Mouse (Mus musculus): ENCODE measurements around the gene Gm49661. TPM values are rescaled to one million over a fixed set of nuclear protein-coding genes. Genes with fewer than 3 reads are reported as not detected.

The Gm49661 gene
- polyA plus RNA-seq, 1 experiment: not detected

DNA sequence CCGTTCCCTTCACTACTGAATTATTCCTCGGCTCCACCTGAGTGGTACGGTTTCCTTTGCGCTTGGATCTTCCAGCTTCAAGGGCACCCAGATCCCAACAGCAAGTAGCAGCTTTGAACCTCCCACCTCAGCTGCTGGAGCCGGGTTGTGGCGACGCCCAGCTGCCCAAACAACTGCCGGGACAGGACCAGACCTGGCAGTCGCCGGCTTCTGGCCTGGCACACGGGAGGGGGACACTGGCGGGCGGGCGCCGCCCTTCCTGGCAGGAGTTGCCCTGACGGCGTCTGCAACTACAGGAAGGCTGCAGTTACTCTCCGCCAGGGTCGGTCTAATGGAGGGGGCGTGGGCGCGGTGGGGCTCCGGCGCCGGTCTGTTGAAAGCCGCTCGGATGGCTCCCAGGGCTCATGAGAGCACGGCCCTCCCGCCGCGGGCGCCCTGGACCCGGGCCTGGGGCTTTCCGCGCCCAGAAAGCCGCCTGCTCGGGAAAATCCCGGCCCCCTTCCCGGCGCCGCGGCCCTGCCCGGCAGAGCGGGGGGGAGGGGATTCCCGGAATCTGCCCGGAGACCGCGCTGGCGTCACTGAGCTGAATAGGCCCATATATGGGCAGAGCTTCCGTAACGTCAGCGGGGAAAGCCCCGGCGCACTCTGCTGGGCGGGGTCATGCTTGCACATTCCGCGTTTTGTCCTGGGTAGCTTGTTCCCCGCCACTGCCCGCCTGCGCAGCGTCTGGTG, 7.0 kb upstream of the Gm49661 start:
- peak overlapping the region; percentile 98 for H3K27ac ChIP-seq (ENCODE audit: control insufficient read depth, insufficient read depth, low read depth, low read length, poor library complexity)
- whole genome bisulfite sequencing: under 1% methylated on average over 61 of the region's 61 CpGs

DNA sequence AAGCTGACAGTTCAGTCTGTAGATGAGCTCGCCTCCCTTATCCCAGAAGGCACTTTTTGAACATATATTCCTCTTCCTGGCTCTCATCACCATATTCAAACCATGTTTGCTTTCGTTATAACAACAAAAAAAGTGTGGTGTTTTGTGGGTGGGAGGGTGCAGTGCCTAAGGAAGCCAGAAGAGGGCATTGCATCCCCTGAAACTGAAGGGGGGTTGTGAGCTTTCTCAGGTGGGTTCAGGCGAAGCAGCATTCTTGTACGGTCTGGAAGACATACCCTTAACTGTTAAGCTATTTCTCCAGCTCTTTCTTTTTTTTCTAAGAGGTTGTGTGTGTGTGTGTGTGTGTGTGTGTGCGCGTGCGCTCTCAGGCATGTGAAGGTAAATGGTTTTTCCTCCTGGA, 6.2 kb upstream of the Gm49661 start:
- Histone ChIP-seq H3K27ac (ENCODE audit: control insufficient read depth, insufficient read depth, low read depth, low read length, poor library complexity) (peak overlapping the region; percentile 98), H3K4me3 (replicated peaks; ENCODE audit: control insufficient read depth, low read depth, low read length) (no peak overlapping the region), H3K4me1 (ENCODE audit: control insufficient read depth, insufficient read depth, low read length) (peaks cover 1% of the 10 kb centered on the region; the same call in 1 of the 2 replicates)
- WGBS: 30% methylated on average over 7 of the region's 7 CpGs
- peak; percentile 91 for TF ChIP-seq CTCF (IDR thresholded peaks at IDR 0.05; ENCODE audit: control insufficient read depth, insufficient read depth, low read length)
- TF ChIP-seq POLR2A (IDR thresholded peaks at IDR 0.05; ENCODE audit: borderline replicate concordance, control insufficient read depth, low read depth, low read length): no peak

More for the DNA sequence above, 7.0 kb upstream of the Gm49661 start:
- peaks cover 3% of the 10 kb centered on the region for H3K4me1 ChIP-seq (ENCODE audit: control insufficient read depth, insufficient read depth, low read length)
- TF ChIP-seq POLR2A (IDR thresholded peaks at IDR 0.05; ENCODE audit: borderline replicate concordance, control insufficient read depth, low read depth, low read length) (peak; percentile 79; the same call in 1 of the 2 replicates), CTCF (IDR thresholded peaks at IDR 0.05; ENCODE audit: control insufficient read depth, insufficient read depth, low read length) (no peak)
- peak overlapping the region; percentile 51 for H3K4me3 ChIP-seq (replicated peaks; ENCODE audit: control insufficient read depth, low read depth, low read length)

DNA sequence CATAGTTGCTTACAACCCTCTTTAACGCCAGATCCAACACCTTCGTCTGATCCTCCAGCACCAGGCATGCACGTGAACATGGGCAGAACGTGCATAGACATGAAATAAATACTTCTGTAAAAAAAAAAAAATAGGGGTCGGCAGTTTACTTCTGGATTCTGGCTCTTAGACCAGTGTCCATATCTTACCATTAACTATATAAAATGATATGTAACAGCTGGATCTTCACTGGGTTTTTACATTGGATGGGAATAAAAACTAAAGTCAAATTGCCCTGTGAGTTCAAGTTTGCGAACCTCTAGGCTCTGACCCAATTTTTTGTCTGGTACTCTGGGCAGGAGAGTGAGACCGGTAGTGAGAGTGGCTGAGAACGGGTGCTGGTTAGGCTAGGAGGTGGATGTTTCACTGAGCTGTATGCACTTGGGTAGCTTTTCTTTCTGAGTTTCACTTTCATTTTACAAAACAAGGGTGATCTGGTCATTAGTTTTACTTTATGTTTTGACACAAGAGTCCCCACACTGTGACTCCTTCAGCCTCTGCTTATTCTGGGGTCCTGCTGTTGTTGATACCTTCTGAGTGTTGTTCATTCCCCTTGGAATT, 5.4 kb upstream of the Gm49661 start:
- peaks cover 3% of the 10 kb centered on the region; the same call in 1 of the 2 replicates for H3K4me1 ChIP-seq (ENCODE audit: control insufficient read depth, insufficient read depth, low read length)
- no peak overlapping the region for H3K4me3 ChIP-seq (replicated peaks; ENCODE audit: control insufficient read depth, low read depth, low read length)
- H3K27ac ChIP-seq (ENCODE audit: control insufficient read depth, insufficient read depth, low read depth, low read length, poor library complexity): no peak overlapping the region
- WGBS: 63% methylated on average over 8 of the region's 8 CpGs
- TF ChIP-seq CTCF (IDR thresholded peaks at IDR 0.05; ENCODE audit: control insufficient read depth, insufficient read depth, low read length) (no peak), POLR2A (IDR thresholded peaks at IDR 0.05; ENCODE audit: borderline replicate concordance, control insufficient read depth, low read depth, low read length) (no peak; the same call in 1 of the 2 replicates)

DNA sequence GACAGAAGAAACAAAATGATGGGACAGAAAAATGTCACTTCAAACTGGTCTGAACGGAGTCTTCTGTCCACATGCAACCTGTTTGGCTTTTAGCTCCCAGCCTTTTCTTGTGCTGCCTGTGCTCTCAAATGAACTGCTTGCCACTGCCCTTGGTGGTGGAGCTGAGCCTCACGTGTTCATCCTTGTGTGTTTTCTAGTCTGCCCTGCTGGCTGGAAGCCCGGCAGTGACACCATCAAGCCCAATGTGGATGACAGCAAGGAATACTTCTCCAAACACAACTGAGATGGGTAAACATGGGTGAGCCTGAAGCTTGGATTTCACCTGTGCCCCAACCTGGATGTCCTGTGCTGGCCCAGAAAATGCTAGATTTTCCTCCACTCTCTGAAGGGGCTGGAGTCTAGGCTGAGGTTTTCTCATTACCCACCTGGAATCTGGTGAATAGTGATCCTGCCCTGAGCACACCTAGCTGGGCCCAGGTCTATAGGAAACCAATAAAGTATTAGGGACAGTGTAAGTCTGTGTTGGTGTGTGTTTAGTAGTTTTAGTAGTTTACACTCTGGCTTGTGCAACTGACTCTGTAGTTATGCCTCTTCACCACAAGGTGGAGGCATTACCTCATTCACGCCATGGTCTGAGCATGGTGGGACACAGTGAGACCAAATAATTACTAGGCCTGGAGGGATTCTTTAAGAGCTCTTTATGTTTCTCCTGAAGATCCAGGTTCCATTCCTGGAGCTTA, 4.7 kb upstream of the Gm49661 start:
- no peak overlapping the region for H3K4me3 ChIP-seq (replicated peaks; ENCODE audit: control insufficient read depth, low read depth, low read length)
- H3K27ac ChIP-seq (ENCODE audit: control insufficient read depth, insufficient read depth, low read depth, low read length, poor library complexity): no peak overlapping the region
- TF ChIP-seq POLR2A (IDR thresholded peaks at IDR 0.05; ENCODE audit: borderline replicate concordance, control insufficient read depth, low read depth, low read length) (no peak), CTCF (IDR thresholded peaks at IDR 0.05; ENCODE audit: control insufficient read depth, insufficient read depth, low read length) (peak; percentile 86)
- WGBS: 70% methylated on average over 4 of the region's 4 CpGs
- peaks cover 3% of the 10 kb centered on the region; the same call in 1 of the 2 replicates for H3K4me1 ChIP-seq (ENCODE audit: control insufficient read depth, insufficient read depth, low read length)

DNA sequence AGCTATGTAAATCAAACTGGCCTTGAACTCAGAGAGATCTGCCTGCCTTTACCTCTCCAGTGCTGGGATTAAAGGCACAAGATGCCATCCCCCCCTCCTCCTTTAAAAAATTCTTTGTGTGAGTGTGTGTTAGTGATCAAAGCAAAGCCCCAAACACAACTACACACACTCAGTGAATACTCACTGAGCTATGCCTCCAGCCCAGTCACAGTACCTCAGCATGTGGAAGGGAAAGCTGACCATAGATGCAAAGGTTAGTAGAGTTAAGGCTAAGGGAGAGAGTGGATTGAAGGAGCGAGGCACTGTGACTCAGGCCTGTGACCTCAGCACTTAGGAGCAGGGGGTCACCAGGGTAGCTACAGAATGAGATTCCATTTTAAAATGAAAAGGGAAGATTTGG, 3.8 kb upstream of the Gm49661 start:
- H3K4me3 ChIP-seq (replicated peaks; ENCODE audit: control insufficient read depth, low read depth, low read length): no peak overlapping the region
- TF ChIP-seq CTCF (IDR thresholded peaks at IDR 0.05; ENCODE audit: control insufficient read depth, insufficient read depth, low read length) (no peak), POLR2A (IDR thresholded peaks at IDR 0.05; ENCODE audit: borderline replicate concordance, control insufficient read depth, low read depth, low read length) (no peak)
- 85% methylated on average over 1 of the region's 1 CpGs for WGBS
- peaks cover 7% of the 10 kb centered on the region; the same call in 1 of the 2 replicates for H3K4me1 ChIP-seq (ENCODE audit: control insufficient read depth, insufficient read depth, low read length)
- no peak overlapping the region for H3K27ac ChIP-seq (ENCODE audit: control insufficient read depth, insufficient read depth, low read depth, low read length, poor library complexity)

DNA sequence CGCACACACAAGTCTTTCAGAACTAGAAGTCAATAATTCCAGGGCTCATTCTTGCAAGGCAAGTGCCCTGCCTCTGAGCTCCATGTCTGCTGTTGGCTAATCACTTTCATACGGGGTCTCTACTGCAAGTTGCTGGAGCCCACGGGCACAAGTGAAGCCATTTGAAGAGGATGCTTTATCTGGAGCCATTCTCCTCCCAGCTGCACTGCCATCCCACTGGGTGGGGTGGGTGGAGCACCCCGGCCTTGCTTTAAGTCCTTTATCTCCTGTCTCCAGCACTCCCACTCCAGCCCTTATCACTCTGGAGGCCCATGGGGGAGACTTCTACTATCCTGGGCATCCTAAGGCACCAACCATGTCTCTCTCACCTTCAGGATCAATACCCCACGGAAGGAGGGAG, 1.7 kb upstream of the Gm49661 start:
- Histone ChIP-seq H3K4me1 (ENCODE audit: control insufficient read depth, insufficient read depth, low read length) (peaks cover 10% of the 10 kb centered on the region; the same call in 1 of the 2 replicates), H3K4me3 (replicated peaks; ENCODE audit: control insufficient read depth, low read depth, low read length) (peak overlapping the region; percentile 80), H3K27ac (ENCODE audit: control insufficient read depth, insufficient read depth, low read depth, low read length, poor library complexity) (peak overlapping the region; percentile 86)
- no peak for TF ChIP-seq CTCF (IDR thresholded peaks at IDR 0.05; ENCODE audit: control insufficient read depth, insufficient read depth, low read length)
- peak; percentile 80 for TF ChIP-seq POLR2A (IDR thresholded peaks at IDR 0.05; ENCODE audit: borderline replicate concordance, control insufficient read depth, low read depth, low read length)
- 61% methylated on average over 5 of the region's 5 CpGs for WGBS

DNA sequence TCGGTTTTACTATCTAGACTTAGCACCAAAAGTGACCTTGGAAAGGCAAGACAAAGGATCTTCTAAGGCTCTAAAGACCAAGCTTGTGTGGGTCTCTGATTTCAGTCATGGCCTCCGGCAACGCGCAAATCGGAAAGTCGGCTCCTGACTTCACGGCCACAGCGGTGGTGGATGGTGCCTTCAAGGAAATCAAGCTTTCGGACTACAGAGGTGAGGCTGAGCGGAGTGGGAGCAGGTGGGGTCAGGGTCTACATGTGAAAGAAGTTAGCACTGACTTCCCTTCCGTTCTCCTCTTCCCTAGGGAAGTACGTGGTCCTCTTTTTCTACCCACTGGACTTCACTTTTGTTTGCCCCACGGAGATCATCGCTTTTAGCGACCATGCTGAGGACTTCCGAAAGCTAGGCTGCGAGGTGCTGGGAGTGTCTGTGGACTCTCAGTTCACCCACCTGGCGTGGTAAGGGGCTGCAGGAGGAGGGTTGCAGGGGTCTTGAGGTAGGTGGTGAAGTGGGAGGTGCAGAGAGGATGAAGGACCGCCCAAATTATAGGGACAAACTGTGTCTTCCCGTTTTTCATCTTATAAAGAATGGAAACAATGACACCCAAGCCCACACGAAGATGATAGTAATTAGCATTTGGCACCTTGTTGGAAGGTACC, 1.0 kb upstream of the Gm49661 start:
- peak overlapping the region; percentile 80 for H3K4me3 ChIP-seq (replicated peaks; ENCODE audit: control insufficient read depth, low read depth, low read length)
- H3K4me1 ChIP-seq (ENCODE audit: control insufficient read depth, insufficient read depth, low read length): peaks cover 10% of the 10 kb centered on the region; the same call in 1 of the 2 replicates
- TF ChIP-seq CTCF (IDR thresholded peaks at IDR 0.05; ENCODE audit: control insufficient read depth, insufficient read depth, low read length): no peak
- peak; percentile 18; the same call in 1 of the 2 replicates for TF ChIP-seq POLR2A (IDR thresholded peaks at IDR 0.05; ENCODE audit: borderline replicate concordance, control insufficient read depth, low read depth, low read length)
- peak overlapping the region; percentile 86 for H3K27ac ChIP-seq (ENCODE audit: control insufficient read depth, insufficient read depth, low read depth, low read length, poor library complexity)
- WGBS: 15% methylated on average over 21 of the region's 21 CpGs
